Mouse (Mus musculus) liver, postnatal 0 days (tissue): ENCODE results near the gene Fam178b.

Experiments used
- CTCF ChIP-seq: sonication (generic); IDR thresholded peaks from 2 replicates; pipeline ENCODE4 v1.5.1; 2016; ENCODE audit warnings: antibody characterized with exemption, low read depth
- EP300 ChIP-seq: IDR thresholded peaks from 2 replicates; pipeline ENCODE4 v1.6.1; 2016; ENCODE audit warnings: antibody characterized with exemption, low read depth, mild to moderate bottlenecking

GRCm38 (mm10) chr1:36562388-36562787, 120.6 kb downstream of the Fam178b start:
- TF ChIP-seq CTCF (no peak), EP300 (no peak)
